Mouse (Mus musculus) CD8-positive naive resting alpha-beta T cell, adult 2 months (primary cell): ENCODE results near the gene Astn1.

Source experiments
- DNase-seq, 2 experiments: peaks; one replicate each; pipeline ENCODE4 v3.0.0; 2022; ENCODE audit warnings: low read depth in 2 of 2, low spot score in 2 of 2

The Astn1 gene

DNA sequence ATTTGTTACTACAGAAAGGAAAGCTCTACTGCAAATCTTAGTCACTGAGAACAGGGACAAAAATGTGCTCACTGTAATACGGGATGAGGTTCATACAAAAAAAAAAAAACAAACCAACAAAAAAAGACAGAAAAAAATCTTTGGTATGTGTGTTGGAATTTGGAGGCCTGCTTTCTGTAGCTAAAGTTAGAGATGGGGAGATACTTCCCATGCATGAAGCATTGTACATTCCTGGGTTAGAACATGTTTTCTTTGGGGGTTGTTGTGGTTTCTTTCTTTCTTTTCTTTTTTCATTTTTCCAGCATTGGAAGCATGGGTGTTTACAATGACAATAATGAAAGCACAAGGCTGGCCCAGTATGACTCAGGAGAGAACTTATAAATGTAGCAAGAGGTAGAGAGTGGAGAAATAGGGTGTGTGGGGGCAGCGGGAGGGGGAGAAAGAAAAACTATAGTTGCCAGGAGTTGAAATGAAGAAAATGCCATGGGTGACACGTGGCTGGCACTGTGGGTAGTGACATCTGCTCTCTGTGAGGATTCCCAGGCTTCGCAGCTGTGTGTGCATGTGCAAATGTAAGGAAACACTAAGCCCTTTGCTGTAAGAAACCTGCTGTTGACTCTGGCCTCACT is 370.9 kb downstream of the Astn1 start:
- no peak for DNase-seq

DNA sequence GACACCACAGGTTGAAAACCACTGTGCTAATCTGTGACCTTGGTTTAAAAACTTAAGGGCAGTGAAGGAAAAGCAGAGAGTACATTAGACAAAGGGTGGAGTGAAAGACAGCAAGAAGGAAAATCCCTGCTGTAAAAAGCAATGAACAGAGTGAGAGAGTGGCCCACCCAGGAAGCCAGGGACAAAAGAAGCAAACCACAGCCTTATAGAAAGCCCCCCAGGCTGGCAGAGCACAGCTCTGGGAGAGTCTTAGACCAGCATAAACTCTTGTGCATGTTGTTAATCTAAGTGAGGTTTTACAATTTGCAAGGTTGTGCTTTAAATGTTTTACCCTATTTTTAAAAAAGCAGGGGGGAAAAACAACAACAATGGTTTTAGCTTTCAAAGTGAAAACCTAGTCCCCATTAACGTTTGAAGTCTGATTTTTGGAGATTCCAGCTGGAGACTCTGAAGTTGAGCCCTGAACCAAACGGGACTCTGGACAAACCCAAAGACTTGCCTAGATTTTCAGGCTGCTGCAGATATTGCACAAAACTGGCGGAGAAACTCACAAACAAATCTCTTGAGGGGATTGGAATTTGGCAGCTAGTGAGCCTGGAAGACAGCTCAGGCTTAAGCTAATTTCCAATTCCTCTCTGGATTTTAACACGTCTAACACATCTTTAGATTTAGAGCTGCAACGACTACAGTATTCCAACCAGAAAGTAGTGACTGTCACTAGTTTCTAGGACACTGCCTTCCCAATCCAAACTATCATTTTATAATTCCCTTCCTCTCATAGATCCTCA is 377.3 kb downstream of the Astn1 start:
- DNase-seq = no peak

DNA sequence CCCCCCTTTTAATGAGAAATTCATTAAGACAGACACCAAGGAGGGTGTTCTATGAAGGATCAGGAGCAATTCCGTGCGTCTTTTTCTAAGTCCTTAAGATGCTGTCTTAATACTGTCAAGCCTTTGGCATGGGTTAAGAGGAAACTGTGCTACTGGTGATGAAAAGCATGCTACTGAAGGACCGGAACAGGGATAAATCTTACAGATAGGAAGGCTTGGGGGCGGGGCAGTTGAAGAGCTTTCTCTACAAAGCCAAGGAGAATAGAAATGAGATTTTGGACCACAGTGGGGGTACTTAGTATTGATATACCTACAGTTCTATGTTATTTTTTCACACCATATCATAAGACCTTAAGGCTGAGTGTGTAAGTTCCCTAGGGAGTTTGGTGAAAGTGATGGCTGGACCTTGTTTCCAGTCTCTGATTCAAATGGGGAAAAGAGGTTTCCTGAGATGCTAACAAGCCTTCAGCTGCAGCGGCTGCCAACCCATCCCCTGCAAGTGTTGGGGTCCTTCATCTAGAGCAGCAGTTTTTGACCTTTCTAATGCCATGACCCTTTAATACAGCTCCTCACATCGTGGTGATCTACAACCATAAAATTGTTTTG is 378.2 kb downstream of the Astn1 start:
- no peak for DNase-seq

DNA sequence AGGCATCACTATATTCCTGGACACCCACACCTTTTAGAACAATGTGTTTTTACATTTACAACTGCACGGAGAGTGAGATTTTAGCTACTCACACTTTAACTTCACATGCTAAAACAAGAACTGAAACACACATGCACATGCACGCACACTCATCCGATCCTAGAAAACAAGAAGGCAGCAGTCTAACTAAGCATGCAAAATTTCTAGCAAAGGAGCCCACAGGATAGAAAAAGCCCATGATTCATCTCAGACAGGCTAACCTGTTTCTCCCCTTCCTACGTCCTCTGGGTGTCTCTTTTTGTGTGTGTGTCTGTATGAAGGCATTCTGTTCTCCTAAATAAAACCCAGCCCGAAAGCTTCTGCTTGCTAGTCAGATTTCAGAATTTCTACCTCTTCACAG is 378.9 kb downstream of the Astn1 start:
- no peak for DNase-seq
